Mouse (Mus musculus): ENCODE measurements around the gene Dagla. TPM values are rescaled to one million over a fixed set of nuclear protein-coding genes. Genes with fewer than 3 reads are reported as not detected.

Dagla gene
- not detected for polyA plus RNA-seq (2014; fragmentation: Illumina TruSeq; extraction: RNeasy Lipid Tissue Mini Kit (QIAGEN cat#74804); ENCODE audit: low read depth, low replicate concordance)

GRCm38 (mm10) chr19:10304810-10305544 lies at the start of gene Dagla:
TSS of gene Dagla (minus strand) at chr19:10304877.

GRCm38 (mm10) chr19:10240654-10241305 lies 63.9 kb downstream of the Dagla start, which contains the start of gene Myrf:
TSS of gene Myrf (minus strand) at chr19:10240748.

GRCm38 (mm10) chr19:10203848-10204615 lies 100.6 kb downstream of the Dagla start, which contains the start of the genes Tmem258 and Fen1:
TSS of gene Tmem258 (plus strand) at chr19:10204014.
TSS of gene Fen1 (minus strand) at chr19:10204169.

Other genes starting within 250 kb of the Dagla start
- 23.4 TPM for gene Fads2, start 203.1 kb downstream of the Dagla start, polyA plus RNA-seq (2014; fragmentation: Illumina TruSeq; extraction: RNeasy Lipid Tissue Mini Kit (QIAGEN cat#74804); ENCODE audit: low read depth, low replicate concordance)
- gene Fads1, start 122.0 kb downstream of the Dagla start, polyA plus RNA-seq (2014; fragmentation: Illumina TruSeq; extraction: RNeasy Lipid Tissue Mini Kit (QIAGEN cat#74804); ENCODE audit: low read depth, low replicate concordance), result 54.3 TPM
- gene Tmem258, start 100.9 kb downstream of the Dagla start, polyA plus RNA-seq (2014; fragmentation: Illumina TruSeq; extraction: RNeasy Lipid Tissue Mini Kit (QIAGEN cat#74804); ENCODE audit: low read depth, low replicate concordance), result 30.8 TPM
- gene Fen1, start 100.7 kb downstream of the Dagla start, polyA plus RNA-seq (2014; fragmentation: Illumina TruSeq; extraction: RNeasy Lipid Tissue Mini Kit (QIAGEN cat#74804); ENCODE audit: low read depth, low replicate concordance), result 1.2 TPM
- gene Myrf, start 64.1 kb downstream of the Dagla start, polyA plus RNA-seq (2014; fragmentation: Illumina TruSeq; extraction: RNeasy Lipid Tissue Mini Kit (QIAGEN cat#74804); ENCODE audit: low read depth, low replicate concordance), result 1.8 TPM
- 0.65 TPM for gene Syt7, start 84.2 kb upstream of the Dagla start, polyA plus RNA-seq (2014; fragmentation: Illumina TruSeq; extraction: RNeasy Lipid Tissue Mini Kit (QIAGEN cat#74804); ENCODE audit: low read depth, low replicate concordance)
- gene Lrrc10b, start 152.6 kb upstream of the Dagla start, polyA plus RNA-seq (2014; fragmentation: Illumina TruSeq; extraction: RNeasy Lipid Tissue Mini Kit (QIAGEN cat#74804); ENCODE audit: low read depth, low replicate concordance), result not detected
- gene Ppp1r32, start 178.1 kb upstream of the Dagla start, polyA plus RNA-seq (2014; fragmentation: Illumina TruSeq; extraction: RNeasy Lipid Tissue Mini Kit (QIAGEN cat#74804); ENCODE audit: low read depth, low replicate concordance), result not detected
- gene Cpsf7, start 220.4 kb upstream of the Dagla start, polyA plus RNA-seq (2014; fragmentation: Illumina TruSeq; extraction: RNeasy Lipid Tissue Mini Kit (QIAGEN cat#74804); ENCODE audit: low read depth, low replicate concordance), result 35.0 TPM
- 72.4 TPM for gene Sdhaf2, start 221.3 kb upstream of the Dagla start, polyA plus RNA-seq (2014; fragmentation: Illumina TruSeq; extraction: RNeasy Lipid Tissue Mini Kit (QIAGEN cat#74804); ENCODE audit: low read depth, low replicate concordance)